Mouse (Mus musculus): ENCODE results near the gene Higd1a.

Gene Higd1a

DNA sequence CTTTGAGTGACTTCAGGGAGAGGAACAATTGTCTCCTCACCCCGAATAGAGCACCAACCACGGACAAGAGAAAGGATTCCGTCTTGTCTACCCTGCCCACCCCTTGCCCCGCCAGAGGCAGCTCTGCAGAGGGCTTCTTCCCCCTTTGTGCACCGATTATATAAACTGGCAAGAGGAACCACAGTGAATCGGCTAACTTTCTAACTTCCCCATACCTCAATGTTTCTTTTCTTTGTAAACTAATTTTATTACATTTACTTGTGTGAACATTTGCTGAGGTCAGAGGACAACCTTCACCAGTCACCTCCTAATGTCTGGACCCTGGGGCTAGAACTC lies at the start of gene Higd1a:
Gene Higd1a (minus strand): TSS at position 210 of the 336 bp plus-strand sequence.
- DNase-seq (ENCODE audit: low read depth, low spot score) = no peak

DNA sequence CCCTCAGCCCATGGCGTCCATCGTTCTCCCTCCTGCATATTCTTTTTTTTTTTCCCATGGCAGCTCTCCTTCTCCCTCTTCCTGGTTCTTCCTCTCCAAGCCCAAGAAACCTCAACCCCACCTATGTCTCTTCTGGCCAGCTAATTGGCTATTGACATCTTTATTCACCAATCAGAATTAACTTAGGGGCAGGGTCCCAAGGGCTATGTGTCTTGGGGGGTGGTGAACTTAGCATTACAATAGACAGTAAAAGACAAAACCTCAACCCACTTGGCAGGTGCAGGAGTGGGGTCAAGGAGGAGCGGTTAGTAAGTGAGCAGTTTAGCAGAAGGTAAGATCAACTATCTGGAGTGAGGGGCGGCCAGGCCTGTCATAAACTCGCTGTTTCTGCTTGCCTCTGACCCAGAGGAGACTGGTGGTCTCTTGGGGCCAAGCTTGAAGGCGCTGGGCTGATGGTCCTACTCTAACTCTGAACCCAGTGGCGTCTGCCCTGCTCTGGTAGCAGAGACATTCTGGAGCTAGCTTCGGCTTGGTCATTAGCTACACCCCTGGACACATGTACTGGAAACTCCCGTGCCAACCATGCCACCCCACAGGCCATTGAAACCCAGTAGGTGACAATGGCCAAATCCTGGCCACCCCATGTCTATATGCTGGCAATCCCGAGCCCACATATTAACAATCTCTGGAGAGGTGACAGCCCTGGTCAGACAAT lies 49.4 kb upstream of the Higd1a start:
- no peak for DNase-seq (ENCODE audit: low read depth, low spot score)

DNA sequence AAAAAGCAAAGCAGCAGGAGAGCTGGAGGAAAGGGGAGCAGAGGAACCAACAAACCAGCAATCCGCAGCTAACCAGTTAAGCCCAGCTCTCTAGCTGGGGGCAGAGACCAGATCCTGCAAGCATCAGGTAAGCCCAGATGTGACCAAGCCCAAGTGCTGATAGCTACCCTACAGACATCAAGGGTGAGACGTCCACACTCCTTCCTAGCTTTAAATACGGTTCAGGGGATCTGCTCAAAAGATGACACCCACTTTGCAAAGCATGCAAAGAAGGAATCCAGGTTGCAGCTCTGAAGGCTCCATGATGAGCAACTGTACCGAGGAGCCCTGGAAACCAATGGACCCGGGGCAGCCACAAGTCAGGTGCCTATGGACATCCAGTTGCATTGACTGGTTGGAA lies 48.3 kb upstream of the Higd1a start:
- DNase-seq (ENCODE audit: low read depth, low spot score) = no peak

DNA sequence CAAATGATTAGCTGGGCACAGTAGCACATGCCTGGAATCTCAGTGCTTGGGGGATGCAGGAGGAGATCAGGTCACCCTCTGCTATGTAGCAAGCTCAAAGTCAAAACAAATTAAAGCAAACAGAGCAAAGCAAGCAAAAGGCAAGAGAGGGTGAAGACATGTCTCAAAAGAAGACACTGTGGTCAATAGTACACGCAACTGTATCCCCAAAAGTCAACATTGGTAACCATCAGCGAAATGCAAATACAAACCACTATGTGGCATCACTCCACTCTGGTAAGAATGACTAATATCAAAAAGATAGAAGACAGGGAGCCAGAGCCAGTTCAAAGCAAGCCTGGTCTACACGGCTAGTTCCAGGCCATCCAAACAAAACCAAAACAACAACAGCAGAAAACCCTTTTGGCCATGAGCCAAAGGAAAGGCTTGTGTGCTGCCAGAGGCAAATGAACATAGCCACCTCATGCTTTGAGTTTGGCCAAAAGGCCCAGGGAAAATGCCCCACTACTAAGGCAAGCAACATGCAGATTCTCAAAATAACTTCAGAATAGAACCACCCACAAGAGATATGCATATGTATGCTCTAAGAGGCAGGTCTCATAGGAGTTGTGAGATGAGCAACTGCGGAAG lies 47.5 kb upstream of the Higd1a start:
- DNase-seq (ENCODE audit: low read depth, low spot score) = no peak

DNA sequence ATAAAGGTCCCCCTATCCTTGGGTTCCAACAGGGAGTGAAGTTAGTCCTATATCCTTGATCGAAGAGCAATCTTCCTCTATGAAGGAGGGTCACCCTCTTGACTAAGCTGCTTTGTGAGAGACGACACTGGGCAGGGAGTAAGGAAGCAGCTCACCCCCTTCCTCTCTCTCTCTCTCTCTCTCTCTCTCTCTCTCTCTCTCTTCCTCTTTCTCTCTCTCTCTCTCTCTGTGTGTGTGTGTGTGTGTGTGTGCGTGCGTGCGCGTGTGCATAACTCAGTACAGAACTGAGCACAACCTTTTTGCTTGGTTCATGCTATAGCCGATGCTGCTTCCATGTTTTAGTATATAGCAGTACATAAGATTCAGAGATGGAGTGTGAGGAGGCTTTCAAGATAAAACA lies 46.8 kb upstream of the Higd1a start:
- DNase-seq (ENCODE audit: low read depth, low spot score) = no peak

DNA sequence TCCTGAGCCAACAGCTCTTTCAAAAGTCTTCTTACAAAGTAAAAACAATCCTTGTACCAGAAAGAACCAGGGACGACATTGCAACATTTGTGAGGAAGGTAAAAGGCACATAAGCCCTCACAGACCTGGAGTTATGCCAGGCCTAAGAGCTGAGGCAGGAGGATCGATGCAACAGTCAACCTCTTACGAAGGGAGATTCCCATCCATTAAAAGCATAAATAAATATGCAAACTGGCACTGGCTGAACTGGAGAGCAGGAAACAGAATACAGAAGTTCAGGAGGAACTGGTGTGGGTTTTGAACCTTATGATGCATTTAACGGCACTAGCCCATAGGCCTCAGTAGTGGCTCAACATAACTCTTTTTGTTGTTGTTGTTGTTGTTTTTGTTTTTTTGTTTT lies 46.2 kb upstream of the Higd1a start:
- no peak for DNase-seq (ENCODE audit: low read depth, low spot score)

DNA sequence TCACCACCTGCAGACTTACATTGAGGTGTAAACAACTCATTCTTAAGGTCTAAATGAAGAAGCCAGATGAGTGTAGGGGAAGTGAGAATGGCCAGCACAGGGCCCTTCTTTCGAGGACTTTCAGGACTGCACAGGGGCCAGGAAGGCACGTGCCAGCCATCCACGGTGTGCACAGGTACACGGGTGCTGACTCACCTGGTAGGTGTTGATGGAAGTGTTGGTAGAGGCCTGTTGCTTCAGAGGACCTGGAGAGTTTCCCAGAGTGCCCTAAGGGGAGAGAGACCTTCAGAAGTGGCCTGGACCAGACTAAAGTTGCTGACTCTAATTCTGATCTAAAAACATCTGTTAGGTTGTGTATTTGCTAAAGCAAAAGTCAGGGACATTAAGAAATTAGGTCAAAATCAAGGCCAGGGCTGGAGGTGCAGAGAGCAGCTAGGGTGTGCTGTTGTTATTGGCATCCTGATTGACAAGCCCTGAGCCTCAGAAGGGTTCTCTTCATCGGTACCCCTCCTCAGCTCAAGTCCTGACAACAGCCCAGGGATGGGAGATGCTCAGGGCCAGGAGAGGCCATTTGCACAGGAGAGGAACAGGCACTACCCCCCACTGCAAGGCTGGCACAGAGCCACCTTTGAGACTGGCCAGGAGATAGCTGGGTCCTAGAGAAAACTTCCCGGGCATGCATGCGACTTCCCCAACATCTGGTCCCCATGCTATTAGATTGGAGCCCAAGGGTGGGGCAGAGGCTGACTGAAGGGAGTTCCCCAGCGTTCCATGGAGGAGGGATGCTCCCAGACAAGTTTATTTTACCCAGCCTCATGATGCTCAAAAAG lies 45.5 kb upstream of the Higd1a start:
- no peak for DNase-seq (ENCODE audit: low read depth, low spot score)

DNA sequence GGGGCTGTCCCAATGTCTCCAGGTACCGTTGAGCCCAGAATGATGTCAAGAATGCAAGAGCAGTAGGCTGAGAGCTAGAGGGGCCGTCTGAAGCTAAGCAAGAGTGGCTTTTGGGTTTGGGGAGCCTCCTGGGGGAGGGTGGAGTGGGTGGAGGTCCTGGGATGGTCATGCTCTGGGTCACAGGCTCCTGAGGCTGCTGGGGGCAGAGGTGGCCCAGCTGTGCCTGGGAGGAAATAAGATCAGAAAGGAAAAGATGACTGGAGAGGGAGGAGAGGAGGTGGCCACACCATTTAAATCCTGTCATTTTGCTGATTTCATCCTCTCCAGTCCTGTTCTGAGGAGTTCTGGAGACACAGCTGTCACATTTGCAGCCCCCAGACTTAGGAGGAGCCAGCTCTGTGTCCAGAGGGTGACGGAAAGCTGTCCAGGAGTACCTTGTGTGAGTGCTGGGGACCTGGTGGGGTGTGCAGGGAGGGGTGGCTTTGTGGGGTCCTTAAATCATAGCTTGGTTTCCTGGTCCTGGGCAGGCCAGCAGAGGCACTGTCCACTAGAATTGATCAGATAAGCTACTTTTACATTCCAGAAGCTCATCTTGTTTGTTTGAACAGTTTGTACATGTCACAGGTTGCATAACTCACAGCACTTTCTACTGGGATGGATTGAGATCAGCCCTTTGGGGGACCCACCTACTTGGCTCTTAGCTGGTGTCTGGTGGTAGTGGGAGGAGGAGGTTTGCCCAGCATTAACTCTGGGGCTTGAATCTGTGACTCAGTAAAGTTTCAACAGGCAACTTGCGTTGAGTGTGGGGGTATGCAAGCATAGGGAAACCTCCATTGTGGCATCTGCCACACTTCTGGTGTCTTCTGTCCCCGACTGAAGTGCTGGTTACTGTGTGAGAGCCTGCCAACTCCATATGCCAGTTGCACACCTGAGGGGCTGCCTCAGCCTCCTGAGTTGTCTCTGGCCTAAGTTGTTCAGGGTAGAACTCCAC lies 43.8 kb upstream of the Higd1a start:
- no peak for DNase-seq (ENCODE audit: low read depth, low spot score)

DNA sequence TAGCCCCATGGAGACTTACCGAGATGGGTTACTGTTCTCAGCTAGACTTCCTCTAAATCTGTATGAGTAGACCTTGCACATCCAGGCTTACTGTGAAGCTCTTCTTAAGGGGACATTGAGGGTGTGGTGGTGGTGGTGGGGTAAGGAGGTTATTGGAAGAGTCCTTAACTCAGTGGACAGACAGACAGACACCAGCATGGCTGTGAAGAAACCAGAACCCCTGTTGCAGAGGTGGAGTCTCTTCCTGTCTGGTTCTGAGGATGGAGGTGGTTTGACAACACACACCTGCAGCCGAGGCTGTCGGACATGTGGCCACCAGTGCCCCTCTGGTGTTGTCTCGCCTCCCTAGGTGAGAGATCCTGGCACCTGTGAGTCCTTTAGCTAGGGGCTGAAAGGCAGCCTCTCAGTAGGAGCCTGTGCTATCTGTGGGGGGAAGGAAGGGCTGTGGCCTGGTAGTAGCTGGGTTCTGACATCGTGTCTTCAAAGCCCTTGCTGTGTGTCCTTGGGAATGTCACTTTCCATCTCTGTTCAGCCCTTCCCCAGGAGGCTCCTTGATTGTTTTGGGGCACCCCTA lies 42.2 kb upstream of the Higd1a start:
- DNase-seq (ENCODE audit: low read depth, low spot score) = no peak

DNA sequence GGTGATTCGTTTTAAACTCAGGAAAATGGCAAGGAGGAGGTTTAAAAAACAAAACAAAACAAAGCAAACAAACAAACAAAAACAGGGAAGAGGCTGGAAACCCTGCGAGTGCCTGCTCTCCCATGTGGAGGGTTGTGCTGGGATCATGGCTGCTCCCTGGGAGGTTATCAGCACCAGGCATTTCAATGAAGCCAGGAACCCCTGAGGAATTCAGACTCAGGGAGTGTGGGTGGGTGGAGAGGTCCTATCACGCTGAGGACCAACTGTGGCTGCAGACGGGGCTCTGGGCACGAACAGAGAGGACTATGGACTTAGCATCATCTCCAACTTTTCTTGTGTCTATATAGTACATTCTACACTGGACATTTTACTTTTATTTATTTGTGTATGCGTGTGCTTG lies 41.1 kb upstream of the Higd1a start:
- DNase-seq (ENCODE audit: low read depth, low spot score) = no peak

DNA sequence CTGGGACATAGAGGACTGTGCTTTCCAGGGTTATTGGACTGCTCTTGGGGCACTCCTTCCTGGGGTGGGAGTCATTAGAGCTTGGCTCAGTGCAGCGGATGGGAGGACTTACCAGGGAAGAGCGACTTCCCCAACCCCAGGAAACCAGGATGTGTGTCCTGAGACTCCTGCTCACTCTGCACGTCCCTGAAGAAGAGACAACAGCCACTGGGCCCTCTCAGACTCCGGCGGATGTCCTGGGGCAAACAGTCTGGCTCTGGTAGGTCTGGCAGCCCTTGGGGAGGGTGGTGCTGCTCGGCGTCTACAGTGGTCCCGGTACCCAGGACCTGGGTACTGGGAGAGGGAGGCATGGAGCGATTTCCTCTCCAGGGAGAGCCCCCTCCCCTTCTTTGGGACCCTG lies 40.1 kb upstream of the Higd1a start, which contains the start of gene Ackr2:
Gene Ackr2 (plus strand): TSS at position 111 of the 400 bp plus-strand sequence.
- no peak for DNase-seq (ENCODE audit: low read depth, low spot score)

DNA sequence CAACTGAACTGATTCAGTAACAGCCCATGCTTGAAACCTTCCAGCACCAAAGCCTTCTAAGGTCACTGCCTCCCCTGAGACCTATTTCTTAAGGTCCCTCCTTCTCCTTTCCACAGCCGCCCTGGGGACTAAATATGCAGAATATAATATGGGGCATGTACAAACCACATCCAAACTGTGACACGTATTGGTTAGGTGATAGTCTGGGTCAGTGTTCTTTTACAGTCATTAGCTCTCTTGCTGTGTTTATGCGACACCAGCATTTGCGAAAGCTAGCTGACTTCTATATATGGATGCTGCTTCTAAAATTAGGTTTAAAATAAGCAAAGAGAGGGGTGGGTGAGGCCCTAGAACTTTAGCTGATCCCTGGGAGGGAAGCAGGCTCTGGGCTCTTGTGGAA lies 38.7 kb upstream of the Higd1a start:
- DNase-seq (ENCODE audit: low read depth, low spot score) = no peak

DNA sequence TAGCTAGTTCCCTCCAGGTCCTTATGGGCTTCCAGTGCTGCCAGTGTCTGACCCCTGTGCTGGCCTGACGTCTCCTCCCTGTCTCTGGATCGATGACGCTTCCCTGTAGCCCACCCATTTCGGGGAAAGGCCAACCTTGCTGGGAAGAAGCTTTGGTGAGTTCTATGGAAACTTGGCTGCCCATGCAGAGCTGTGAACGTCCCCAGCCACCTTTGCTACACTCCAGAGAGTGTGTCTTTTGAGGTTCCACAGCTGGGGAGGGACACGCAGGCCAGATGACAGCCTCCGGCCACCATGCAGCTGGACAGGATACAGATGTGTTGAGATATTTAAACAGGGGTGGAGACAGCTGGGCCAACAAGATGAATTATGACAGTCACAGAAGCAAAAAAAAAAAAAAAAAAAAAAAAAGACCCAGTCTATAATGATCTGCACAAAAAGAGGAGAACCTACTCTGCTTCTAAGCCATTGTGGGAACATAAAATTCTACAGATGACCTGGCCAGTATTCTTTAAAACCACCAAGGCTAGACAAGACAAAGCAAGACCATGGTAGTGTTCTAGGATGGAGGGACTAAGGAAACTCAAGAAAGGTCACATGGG lies 37.3 kb upstream of the Higd1a start:
- no peak for DNase-seq (ENCODE audit: low read depth, low spot score)

DNA sequence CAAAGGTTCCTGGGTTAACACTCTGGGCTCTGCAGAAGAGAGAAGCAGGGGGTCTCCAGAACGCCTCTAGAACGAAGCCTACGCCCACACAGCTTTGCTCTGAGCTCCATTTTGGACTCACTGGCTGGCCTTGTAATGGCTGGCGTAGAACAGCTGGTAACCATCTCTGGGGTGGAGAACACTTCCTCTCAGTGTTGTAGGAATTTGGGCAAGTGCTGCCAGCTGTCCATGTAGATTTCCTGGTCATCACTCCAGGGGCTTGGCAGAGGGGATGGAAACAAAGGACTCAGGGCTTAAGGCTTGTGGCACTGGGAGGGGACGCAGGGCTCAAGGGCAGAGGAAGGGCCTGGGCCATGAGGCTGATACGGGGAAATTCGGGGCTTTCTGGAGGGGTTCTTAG lies 36.3 kb upstream of the Higd1a start:
- DNase-seq (ENCODE audit: low read depth, low spot score) = no peak

DNA sequence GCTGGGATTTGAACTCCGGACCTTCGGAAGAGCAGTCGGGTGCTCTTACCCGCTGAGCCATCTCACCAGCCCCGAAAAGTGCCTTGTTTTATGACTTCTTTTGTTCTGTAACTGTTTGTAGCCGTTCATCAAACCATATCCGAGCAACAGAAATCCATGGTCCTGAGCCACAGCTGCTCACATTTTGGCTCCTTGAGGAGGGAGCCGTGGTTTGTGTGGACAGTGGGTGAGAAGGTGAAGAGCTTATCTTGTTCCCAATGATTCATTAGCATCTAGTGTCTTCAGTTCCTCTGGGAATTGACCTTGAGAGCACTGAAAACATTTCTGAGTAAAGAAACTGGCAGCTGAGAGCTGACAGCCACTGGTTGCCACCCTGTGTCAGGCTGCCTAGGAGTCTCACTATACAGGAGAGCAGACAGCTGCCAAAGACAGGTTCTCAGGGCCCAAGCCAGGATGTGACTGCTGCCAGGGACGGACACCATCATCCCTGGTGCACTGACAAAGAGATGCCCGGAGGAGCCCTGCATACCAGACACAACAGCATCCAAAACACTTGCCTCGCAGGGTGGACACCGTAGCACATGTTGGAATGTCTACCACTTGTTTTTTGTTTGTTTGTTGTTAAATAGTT lies 34.0 kb upstream of the Higd1a start:
- no peak for DNase-seq (ENCODE audit: low read depth, low spot score)

DNA sequence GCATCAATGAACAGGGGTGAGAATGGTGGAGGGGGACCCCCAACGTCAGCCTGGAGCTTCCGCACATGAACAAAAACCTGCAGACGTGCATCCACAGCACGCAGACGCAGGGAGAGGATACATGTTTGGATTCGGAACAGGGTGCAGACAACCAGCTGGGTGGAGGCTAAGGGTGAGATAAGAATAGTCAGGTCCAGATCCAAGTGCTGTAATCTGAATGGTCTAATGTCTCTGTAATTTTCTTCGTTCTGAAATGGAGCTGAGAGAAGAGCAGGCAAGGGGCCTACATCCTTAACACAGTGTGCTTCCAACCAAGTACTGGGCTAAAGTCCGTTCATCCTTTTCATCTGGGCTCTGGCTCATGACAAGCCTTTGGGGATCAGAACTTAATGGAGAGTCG lies 33.1 kb upstream of the Higd1a start:
- DNase-seq (ENCODE audit: low read depth, low spot score) = no peak

DNA sequence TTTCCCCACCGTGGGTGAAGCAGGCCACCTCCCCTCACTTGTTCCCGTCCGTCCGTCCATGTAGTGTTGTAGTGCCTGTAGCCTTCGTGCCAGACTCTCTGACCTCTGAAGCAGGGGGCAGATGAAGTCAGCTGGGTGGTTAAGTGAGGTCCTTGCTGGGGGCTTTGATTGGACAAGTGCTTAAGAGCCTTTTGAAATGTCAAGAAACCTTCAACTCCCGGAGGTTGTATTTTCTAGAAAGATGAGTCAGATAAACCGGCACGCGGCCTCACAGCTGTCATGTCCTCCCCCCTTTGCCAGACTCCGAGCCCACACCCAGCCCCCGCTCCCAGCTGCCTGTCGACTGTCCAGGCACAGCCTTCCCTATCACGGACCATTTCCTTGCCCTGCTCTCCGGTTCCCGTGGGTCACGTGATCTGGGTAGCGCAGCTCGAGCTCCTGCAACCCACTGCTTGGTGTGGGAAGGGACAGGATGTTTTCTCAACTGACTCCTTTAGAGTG lies 32.3 kb upstream of the Higd1a start:
- no peak for DNase-seq (ENCODE audit: low read depth, low spot score)

DNA sequence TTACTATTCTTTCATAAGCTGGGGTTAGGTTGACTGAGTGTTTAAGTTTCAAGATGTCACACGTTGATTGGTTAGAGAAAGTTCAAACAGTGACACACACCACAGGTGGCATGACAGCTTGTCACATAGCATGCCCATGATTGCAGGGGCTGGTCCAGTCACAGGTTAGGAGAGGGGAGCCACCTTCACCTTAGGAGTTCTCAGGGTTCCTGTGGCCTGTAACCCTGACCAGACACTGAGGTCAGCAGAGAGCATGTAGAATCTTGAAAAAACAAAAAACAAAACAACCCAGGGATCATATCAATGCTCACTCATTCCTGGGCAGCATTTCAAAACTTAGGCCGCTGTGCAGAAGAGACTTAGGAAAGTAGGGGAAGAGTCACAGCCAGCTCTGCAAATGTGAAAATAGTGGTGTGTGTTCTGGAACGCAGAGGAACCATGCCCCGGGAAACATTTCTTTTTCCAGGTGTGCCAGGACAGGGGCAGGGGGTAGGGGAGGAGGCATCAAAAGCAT lies 31.8 kb upstream of the Higd1a start:
- DNase-seq (ENCODE audit: low read depth, low spot score) = no peak

DNA sequence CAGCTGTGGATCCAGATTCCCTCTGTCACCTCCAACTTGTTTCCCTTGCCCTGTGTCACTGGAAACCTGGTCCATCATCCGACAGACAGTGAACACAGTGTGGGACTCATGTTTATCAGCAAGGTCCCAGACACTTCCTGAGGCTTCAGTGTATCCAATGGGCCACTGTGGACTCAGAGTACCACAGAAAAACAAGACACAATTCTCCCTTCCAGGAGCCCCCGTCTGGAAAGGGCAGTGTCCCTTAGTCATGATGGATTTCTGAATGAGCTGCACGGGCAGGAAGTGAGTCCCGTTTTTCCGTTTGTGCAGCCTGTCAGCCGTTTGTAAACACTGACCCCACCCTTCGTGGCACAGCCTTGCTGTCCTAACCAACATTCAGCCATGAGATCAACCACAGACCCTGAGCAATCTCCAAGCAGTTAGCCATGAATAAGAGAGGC lies 23.9 kb upstream of the Higd1a start:
- DNase-seq (ENCODE audit: low read depth, low spot score) = no peak

DNA sequence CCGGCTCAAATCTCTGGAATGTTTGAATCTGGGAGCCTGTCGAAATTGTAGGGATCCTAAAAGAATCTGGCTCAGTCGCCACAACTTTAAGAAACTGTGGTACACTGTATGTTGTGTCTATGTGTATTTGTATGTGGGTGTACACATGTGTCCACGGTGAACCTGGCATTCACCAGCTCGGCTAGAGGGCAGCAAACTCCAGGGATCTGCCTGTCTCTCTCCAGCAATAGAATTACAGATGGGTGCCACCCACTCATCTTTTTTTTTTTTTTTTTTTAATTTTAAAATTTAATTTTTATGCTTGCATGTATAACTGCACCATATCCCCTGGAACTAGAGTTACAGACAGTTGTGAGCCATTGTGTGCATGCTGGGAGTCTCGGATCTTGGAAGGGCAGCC lies 23.1 kb upstream of the Higd1a start:
- DNase-seq (ENCODE audit: low read depth, low spot score) = no peak

Measured in WW6 (cell line).